Mouse (Mus musculus) CD4-positive, CD25-positive, alpha-beta regulatory T cell, adult 9 weeks (primary cell): Measurements from ENCODE around the gene Gm17571. TPM values are rescaled to one million over a fixed set of nuclear protein-coding genes. Genes with fewer than 3 reads are reported as not detected.

Source experiments
- polyA plus RNA-seq: library from polyadenylated mRNA; unstranded; fragments of 100-300 nt; shearing (Covaris generic); gene quantifications from one replicate; pipeline ENCODE4 v1.2.1, GENCODE M21; 2017

The Gm17571 gene
- not detected for polyA plus RNA-seq

DNA sequence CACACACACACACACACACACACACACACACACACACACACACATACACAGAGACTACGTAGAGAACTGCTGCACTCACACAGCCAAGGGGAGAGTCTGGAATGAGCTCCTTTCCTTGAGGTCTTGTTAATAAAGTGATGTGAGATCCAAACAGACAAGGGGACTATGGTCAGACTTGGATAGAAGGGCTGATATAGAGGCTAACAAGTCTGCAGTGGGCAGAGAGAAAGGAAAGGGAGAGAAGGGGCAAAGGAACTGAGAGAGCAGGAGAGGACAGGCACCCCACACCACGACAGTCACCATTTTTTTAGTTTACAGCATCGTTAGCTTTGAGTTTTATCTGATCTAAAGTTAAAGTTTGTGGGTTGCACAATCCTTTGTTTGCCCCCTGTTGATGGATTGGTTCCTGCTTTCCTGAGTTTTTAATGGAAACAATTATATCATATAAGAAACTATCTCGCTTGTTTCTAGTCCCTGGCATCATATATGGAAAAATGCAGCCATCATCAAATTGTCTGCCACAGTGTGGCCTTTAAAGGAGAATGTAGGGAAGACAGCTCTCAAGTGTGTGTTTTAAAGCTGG lies at the start of gene Gm17571:
Gene Gm17571 (minus strand): TSS at position 51 of the 583 bp plus-strand sequence.

Other genes starting within 250 kb of the Gm17571 start
- 4.9 TPM for gene Jrkl, start 200.9 kb downstream of the Gm17571 start, polyA plus RNA-seq
- 49.4 TPM for gene Ccdc82, start 199.8 kb downstream of the Gm17571 start, polyA plus RNA-seq
- 15.3 TPM for gene Maml2, start 148.8 kb downstream of the Gm17571 start, polyA plus RNA-seq